Mouse (Mus musculus) G1E (cell line): ENCODE results near the gene Degs1.

Experiments
- CTCF ChIP-seq: IDR thresholded peaks from 2 replicates; pipeline ENCODE4 v1.5.1; 2012; ENCODE audit warnings: low read depth, low read length, inconsistent platforms, mixed read lengths
- GATA1 ChIP-seq: IDR thresholded peaks from 2 replicates; pipeline ENCODE4 v1.6.1; 2012; ENCODE audit warnings: borderline replicate concordance, low read length, inconsistent platforms, mixed read lengths
- POLR2AphosphoS5 ChIP-seq: IDR thresholded peaks from 2 replicates; pipeline ENCODE4 v1.6.1; 2012; ENCODE audit warnings: low read depth, low read length, inconsistent platforms; ENCODE audit not compliant: insufficient replicate concordance
- TAL1 ChIP-seq: conservative IDR thresholded peaks from 2 replicates; pipeline ENCODE4 v1.6.1; 2012; ENCODE audit warnings: low read depth, low read length, inconsistent platforms, mixed read lengths

GRCm38 (mm10) chr1:182250734-182251133 lies 31.9 kb downstream of the Degs1 start:
- no peak for TF ChIP-seq CTCF
- TF ChIP-seq GATA1 = no peak
- no peak for TF ChIP-seq TAL1
- no peak for TF ChIP-seq POLR2AphosphoS5
